Mouse (Mus musculus) mouse embryonic stem cell (cell line): ENCODE results near the gene Agpat4.

Experiments
- in situ Hi-C, 2 experiments: fragments of 300-500 bp; cut with MboI; formaldehyde crosslinking; loops; 1 replicate in 1 of 2; 3 replicates in 1 of 2; pipeline ENCODE4 v1.14.3; 2019 to 2020; ENCODE audit warnings: low sequenced_read_pairs in 2 of 2, low pct_unique_long_range_greater_than_20kb in 1 of 2, mixed read lengths in 1 of 2; ENCODE audit not compliant: unreplicated experiment in 1 of 2

Gene Agpat4

DNA sequence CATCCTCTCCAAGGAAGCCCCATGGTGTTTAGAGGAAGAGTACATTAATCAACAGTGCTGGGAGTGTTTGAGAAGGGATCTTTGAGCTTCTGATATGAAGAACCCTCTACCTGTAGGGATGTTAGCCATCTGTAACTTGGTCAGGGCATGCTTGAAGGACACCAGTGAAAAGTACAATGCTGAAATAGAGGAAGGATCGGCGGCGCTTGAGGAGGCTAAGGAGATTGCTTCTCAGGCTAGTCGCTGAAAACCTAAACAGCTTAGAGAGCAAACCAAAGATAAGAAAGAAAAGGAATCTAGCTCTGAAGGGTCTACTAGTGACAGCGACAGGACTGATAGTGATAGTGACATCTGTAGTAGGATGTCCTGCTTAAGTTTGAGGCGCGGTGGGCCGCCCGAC is 132.1 kb downstream of the Agpat4 start:
- in situ Hi-C loops, result no loop called here

DNA sequence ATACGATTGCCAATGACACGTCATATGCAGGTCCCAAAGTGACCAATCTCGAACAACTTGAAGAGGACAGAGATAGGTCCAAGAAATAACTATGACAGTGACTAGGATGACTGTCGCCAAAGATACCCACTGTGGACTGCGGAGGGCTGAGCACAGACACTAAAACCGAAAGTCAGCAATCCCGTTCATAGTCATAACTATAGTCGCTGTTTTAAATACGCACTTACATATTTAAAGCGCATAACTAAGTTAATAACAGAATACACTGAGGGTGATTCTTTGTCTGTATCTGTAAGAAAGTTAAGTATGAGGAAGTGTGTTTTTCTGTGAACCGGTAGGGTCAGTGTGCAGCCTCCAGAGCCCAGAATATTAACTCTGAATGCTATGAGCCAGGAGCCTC is 137.6 kb downstream of the Agpat4 start:
- in situ Hi-C loops, result no loop called here

DNA sequence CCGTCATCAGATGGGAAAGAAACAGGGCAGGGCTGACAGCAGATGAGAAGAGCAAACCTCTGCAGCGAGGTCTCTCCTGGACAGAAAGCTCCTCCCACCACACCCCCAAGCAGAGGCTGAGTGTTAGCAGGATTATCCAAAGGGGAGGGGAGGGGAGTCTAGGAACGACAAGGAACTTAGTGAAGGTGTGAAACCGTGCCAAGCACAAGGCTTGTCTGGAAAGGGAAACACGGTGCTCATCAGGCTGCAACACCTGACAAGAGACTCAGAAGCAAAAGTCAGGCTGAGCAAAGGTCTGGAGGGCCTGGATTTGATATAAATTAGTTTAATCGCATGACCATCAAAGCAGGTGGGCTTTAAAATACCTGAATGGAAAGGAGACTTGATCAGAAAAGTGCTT is 140.0 kb downstream of the Agpat4 start:
- in situ Hi-C loops, result no loop called here

DNA sequence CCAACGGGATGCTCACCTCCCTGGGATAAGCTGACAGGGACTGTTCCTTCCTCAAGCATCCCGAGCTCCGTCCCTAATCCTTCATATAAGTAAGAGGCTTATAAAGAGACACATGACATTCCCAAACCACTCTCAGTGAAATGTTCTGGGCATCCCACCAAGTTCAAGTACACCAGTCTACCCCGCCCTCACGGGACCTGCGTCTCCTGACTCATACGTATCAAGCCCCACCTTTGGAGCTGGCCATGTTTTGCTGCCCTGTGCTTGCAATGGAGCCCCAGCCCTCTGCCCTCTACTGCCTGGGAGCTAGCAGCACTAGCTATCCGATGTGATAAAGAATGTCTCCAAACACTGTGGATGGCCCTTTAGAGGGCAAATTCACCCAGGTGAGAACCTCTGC is 141.5 kb downstream of the Agpat4 start:
- in situ Hi-C loops, result no loop called here

DNA sequence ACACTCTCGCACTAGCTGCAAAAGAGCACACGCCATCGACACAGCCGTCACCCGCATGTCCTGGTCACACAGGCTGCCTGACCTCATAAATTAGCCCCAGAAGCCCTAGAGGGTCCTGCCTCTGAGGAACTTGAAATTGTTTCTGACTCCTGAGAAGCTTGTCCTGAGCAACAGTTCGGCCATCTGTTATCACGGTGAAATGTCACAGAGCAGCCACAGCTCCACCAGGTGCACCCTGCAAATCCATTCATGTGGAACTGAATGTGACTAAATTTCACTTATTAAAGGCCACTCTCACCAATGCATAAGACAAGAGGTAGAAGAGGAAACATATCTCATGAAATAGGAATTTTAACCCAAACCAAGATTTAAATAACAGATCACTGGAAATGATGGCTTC is 142.9 kb downstream of the Agpat4 start:
- in situ Hi-C loops, result no loop called here

DNA sequence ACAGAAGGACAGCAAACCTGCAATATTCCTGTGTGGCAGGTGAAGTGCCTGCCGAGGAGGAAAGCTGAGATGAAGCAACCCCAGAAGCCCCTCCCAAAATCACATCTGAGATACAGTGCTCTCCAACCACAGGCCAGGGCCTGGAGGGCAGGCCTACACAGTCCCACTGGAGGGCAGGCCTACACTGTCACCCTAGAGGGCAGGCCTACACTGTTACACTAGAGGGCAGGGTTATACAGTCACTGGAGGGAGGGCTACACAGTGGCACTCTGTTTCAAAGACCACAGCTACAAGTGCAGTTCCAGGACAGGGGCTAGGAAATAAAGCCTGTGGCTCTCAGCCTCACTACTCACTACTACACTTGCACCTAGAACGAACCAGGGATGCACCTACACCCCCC is 143.4 kb downstream of the Agpat4 start:
- in situ Hi-C loops, result no loop called here

DNA sequence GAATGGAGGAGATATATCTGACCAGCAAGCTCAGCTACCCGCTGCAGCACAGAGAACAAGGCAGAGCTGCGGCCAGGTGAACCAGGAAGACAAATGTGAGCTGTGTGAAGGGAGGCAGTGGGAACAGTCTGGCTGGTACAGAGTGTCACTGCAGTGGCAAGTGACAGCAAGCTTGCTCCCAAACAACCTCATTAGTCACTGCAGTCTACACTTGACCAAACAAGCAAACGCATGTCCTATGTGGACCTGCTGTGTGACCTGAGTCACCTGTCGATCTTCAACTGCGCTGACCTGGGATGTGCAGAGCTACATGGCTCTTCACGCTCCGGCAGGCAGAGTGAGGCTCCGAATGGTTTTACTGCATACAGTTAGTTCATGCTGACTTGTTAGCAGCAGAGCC is 144.3 kb downstream of the Agpat4 start:
- in situ Hi-C loops, result no loop called here

DNA sequence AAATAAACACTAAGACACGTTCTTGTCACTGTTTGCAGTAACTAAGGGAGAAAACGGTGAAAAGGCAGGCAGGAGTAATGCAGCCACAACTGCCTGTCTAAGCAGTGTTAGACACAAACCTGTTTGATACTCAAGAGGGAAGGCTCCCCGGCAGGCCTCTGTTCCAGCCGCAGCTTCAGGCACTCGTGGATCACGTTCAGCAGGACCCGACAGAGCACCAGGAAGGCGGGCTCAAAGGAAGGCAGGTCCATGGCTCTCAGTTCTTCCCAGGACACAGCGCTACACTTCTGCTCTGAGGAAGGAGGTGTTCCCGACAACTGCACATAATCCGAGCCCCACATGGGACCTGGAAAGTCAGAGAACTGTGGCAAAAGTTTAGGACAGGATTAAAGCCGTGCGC is 145.3 kb downstream of the Agpat4 start:
- in situ Hi-C loops, result no loop called here

DNA sequence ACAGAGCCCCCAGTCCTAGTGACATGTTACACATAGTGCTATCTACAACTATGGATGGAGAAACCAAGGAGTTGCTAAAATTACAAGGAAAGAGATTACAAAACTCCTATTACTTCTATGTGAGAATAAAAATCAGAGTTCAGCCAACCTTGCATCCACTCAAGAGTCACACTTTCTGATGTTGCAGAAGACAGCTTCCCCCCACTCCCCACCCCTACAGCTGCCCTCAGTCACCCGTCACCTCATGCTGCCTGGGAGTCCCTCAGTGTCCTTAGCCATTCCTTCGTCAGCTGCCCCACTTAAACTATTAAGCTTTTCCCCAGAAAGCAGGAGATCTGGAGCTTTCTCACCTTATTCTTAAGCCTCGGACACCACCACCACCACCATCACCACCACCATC is 145.8 kb downstream of the Agpat4 start:
- in situ Hi-C loops, result no loop called here

DNA sequence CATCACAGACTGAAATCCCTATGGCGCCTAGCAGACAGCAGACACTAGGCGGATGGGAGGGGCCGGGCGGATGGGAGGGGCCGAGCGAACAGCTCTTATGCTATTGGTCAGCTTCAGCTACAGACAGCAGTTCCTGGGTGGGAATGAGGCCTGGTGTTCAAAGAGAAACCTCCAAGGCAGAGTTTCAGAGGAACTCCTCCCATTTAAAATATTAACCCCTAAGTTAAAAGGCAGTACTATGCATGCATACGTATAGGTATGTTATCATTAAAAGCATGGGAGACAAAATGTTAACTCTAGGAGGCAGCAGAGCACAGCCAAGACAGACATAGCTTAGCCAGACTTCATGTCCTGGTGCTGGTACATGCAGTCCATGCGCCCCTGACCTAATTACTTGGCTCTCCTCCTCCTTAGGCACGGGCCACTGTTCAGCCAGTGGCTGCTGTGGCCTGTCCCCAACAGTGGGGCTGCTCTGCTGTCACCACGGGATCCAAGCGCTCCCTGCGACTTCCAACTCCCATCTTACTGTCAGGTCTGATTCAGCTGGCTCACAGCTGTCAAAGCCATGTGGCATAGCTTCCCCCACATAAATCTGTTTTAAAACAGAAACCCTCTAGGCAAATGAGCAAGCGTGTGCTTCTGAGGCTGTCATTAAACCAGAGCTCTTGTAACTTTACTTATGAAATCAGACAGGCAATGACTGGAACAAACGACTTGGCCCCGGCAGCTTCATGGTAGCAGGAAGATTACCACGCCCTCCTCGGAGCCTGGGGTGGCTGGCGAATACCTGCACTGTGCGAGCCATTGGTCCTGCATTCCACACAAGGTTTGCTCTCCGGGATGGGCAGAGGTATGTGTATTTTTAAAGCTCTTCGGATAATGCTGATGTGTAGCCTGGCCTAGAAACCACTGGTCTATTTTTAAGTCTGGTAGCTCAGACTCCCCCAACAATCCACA is 147.7 kb downstream of the Agpat4 start:
- in situ Hi-C loops, result no loop called here

DNA sequence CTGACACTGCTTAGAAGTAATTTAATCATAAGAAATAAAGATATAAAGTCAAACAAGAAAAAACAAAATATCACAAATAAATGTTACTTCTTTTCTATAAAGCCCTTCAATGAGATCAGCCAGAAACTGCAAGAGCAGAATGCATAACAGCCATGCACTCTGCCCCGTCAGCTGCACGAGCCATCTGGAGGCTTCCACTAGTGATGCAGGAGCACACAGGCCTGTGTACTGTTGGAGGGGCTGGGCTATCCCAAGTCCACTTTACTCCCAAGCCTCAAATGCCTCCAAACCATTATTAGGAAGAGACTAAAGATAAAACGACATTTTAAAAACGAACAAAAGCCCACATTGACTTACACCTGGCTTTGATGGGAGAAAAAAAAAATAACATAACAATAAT is 149.6 kb downstream of the Agpat4 start:
- in situ Hi-C loops, result no loop called here

DNA sequence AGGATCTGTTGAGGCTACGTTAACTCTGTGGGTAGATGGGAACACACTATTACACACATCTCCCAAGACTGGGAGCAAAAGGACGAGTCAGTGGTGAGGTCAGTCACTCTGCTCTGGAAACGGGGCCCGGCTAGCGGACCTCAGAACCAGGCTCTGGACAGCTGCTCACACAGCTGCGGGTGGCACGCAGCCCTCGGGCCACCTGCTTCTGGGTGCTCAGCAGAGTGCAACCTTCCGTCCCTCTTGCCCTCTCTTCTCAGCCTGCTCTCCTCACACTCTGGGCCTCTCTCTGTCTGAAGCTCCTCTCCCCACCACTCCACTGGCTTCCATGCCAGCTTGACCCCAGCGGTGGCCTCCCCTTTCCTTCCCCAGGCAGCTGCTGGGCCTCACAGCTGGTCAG is 150.0 kb downstream of the Agpat4 start:
- in situ Hi-C loops, result no loop called here
